Mouse (Mus musculus) thymus, adult 2 months (tissue): ENCODE results near the gene Ccnjl. TPM values are rescaled to one million over a fixed set of nuclear protein-coding genes. Genes with fewer than 3 reads are reported as not detected.

Experiments used
- DNase-seq: peaks from one replicate; pipeline ENCODE4 v3.0.0; 2021
- H3K27ac ChIP-seq: fragments of 200-500 bp; 2 replicates; pipeline ENCODE4 v1.5.1; 2012; ENCODE audit warnings: low read length, control low read depth; ENCODE audit not compliant: control insufficient read depth, insufficient read depth
- H3K27me3 ChIP-seq: fragments of 200-500 bp; 2 replicates; pipeline ENCODE4 v1.6.1; 2012; ENCODE audit warnings: mild to moderate bottlenecking, low read length, moderate library complexity, mixed read lengths; ENCODE audit not compliant: control insufficient read depth, insufficient read depth
- H3K36me3 ChIP-seq: fragments of 200-500 bp; 2 replicates; pipeline ENCODE4 v1.6.1; 2012; ENCODE audit warnings: mild to moderate bottlenecking, low read length, moderate library complexity; ENCODE audit not compliant: control insufficient read depth, insufficient read depth
- H3K4me1 ChIP-seq: fragments of 200-500 bp; replicated peaks from 2 replicates; pipeline ENCODE4 v1.6.1; 2012; ENCODE audit warnings: low read length; ENCODE audit not compliant: control insufficient read depth, insufficient read depth
- H3K4me3 ChIP-seq: fragments of 200-500 bp; 2 replicates; pipeline ENCODE4 v1.5.1; 2012; ENCODE audit warnings: mild to moderate bottlenecking, low read length, control low read depth, moderate library complexity; ENCODE audit not compliant: control insufficient read depth, insufficient read depth
- CTCF ChIP-seq: fragments of 200-500 bp; IDR thresholded peaks from 2 replicates; pipeline ENCODE4 v1.5.1; 2012; ENCODE audit warnings: mild to moderate bottlenecking, control low read depth, low read length, moderate library complexity, borderline replicate concordance; ENCODE audit not compliant: control insufficient read depth, poor library complexity, insufficient read depth; ENCODE audit errors: extremely low read depth
- POLR2A ChIP-seq: fragments of 200-500 bp; IDR thresholded peaks from 2 replicates; pipeline ENCODE4 v1.6.1; 2012; ENCODE audit warnings: mild to moderate bottlenecking, low read length, control low read depth, moderate library complexity; ENCODE audit not compliant: control insufficient read depth, poor library complexity, insufficient read depth; ENCODE audit errors: extremely low read depth
- WGBS: fragments of 180-500 bp; shearing (Covaris S2); methylation state at CpG from one replicate; pipeline ENCODE4 v1.1.7; 2018; 5-methylcytosine and 5-hydroxymethylcytosine counted together
- polyA plus RNA-seq: library from polyadenylated mRNA; depleted of rRNA; stranded (reverse); fragments of >200 nt; gene quantifications from 2 replicates; pipeline ENCODE4 v1.2.3, GENCODE M21; 2012

The Ccnjl gene
- polyA plus RNA-seq, 1 experiment: 9.4 TPM

DNA sequence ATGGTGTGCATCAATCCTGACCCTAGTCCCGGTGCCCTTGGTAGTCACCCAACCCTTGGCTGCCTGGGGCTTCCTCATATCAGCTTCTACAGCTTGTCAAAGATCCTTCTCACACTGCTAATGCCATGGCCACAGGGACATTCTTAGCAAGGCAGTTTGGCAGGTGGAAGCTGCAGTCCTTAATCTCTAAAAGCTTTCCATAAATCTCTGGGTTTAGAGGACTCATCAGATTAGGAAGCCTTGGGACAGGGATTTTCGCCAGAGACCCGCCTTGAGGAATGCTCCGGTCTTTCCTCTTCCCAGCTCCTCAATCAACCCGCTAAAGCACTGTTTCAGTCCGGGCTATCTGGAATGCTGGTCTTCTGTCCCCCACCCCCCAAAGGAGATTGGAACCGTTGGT, 16.2 kb downstream of the Ccnjl start:
- no peak for TF ChIP-seq CTCF
- no peak for TF ChIP-seq POLR2A
- Histone ChIP-seq H3K27me3 (no peaks in the 10 kb centered on the region), H3K4me1 (peaks cover 21% of the 10 kb centered on the region), H3K27ac (no peak overlapping the region), H3K4me3 (no peak overlapping the region), H3K36me3 (no peaks in the 10 kb centered on the region)
- no peak for DNase-seq
- 91% methylated on average over 7 of the region's 7 CpGs for WGBS

DNA sequence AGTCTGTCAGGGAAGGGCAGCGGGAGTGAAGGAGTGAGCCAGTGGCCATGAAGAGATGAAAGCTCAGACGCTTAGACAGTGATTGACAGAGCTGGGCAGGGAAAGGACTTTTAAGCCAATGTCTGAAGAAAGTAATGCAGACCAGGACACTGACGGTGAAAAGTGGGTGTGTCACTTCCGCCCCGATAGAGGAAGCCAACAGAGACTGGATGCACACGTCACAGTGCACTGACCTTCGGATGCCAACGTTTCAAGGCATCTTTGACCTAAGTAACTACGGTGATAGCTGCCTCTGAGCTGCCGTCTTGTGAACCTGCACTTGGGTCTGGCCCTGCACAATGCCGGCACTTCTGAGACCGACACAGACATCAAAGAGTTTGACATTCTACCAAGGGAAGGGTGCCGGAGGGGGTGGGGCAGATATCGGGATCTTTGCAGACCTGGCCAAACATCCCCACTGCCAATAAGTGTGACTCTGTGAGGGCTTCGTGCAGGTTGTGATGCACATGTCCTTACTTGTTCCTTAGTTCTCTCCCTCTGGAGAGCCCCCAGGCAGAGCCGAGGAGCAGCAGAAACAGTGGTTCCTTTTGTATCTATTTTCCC, 17.4 kb downstream of the Ccnjl start:
- peaks cover 21% of the 10 kb centered on the region for H3K4me1 ChIP-seq
- 93% methylated on average over 16 of the region's 16 CpGs for WGBS
- no peak overlapping the region for H3K27ac ChIP-seq
- no peak overlapping the region for H3K4me3 ChIP-seq
- TF ChIP-seq CTCF: no peak
- H3K27me3 ChIP-seq: no peaks in the 10 kb centered on the region
- DNase-seq: no peak
- no peaks in the 10 kb centered on the region for H3K36me3 ChIP-seq

DNA sequence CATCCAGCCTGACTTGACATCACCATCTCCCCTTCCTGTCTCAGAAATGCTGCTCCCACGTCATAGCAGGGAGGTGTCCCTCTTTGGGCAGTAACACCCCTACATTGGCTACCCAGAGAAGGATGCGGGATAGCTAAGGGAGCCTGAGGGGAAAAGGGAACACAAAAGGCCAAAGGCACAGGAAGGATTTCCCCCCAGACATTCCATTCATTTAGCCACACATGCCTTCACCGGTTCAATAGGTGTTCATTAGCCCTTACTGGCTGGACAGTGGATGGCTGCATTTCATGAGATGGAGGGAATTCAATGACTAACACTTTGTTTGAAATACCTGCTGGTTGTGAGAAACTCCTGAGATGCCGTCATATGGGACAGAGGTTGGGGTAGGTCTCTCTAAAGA, 18.1 kb downstream of the Ccnjl start:
- Histone ChIP-seq H3K4me3 (no peak overlapping the region), H3K27me3 (no peaks in the 10 kb centered on the region), H3K27ac (no peak overlapping the region), H3K36me3 (no peaks in the 10 kb centered on the region), H3K4me1 (peaks cover 21% of the 10 kb centered on the region)
- DNase-seq: no peak
- no peak for TF ChIP-seq POLR2A
- no peak for TF ChIP-seq CTCF
- 96% methylated on average over 4 of the region's 4 CpGs for WGBS

DNA sequence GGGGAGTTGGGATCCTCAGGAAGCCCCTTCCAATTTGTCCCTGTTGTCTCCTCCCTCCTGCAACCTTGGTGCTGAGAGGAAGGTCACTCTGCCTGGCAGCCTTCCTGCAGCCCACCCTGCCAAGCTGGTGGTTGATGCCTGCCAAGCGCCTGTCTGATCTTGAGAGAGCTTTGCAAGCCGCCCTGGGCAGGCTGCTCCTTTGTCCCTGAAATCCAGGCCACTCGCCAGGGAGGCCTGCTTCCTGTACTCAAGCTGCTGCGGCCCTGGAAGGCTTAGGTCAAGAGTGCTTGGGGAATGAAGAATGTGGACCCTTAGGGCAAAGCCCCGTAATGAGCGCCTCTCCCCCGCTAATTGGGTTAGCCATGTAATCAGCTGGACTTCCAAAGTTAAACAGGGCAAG, 19.6 kb downstream of the Ccnjl start:
- H3K27me3 ChIP-seq: no peaks in the 10 kb centered on the region
- H3K27ac ChIP-seq: no peak overlapping the region
- H3K36me3 ChIP-seq: no peaks in the 10 kb centered on the region
- H3K4me3 ChIP-seq: no peak overlapping the region
- 97% methylated on average over 7 of the region's 7 CpGs for WGBS
- peaks cover 21% of the 10 kb centered on the region for H3K4me1 ChIP-seq
- TF ChIP-seq CTCF (no peak), POLR2A (no peak)
- no peak for DNase-seq

DNA sequence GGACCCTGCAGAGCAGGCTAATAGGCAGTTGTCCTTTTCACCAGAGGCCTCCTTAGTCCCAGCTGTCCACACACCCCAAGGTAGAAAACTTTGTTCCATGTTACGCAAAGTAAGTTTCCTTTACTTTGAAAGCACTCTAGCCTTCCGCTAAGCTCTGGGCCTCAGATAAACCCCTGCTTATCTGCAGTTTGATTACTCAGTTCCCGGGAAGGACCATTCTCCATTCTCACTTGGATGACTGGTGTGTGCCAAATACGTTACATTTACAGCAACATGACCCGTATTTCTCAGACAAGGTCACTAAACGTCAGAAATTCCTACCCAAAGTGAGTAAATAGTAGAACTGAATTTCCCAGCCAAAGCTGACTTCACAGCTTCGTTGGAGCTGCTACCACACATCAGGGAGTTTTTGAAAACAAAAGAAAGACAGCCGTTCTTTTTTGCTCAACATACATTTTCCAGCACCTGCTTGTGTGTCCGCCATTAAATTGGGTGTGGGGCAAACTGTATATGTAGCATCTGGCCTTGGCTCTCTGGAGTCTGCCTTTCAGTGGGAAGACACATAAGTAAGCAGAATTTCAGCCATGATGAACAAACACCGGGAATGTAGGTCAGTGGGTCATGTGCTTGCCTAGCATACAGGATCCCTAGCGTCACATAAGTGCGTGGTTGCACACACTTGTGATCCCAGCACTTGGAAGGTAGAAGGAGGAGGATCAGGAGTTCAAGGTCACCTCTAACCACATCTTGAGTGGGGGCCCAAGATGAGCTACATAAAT, 20.3 kb downstream of the Ccnjl start:
- Histone ChIP-seq H3K27me3 (no peaks in the 10 kb centered on the region), H3K4me3 (no peak overlapping the region), H3K27ac (no peak overlapping the region), H3K36me3 (no peaks in the 10 kb centered on the region), H3K4me1 (peaks cover 14% of the 10 kb centered on the region)
- TF ChIP-seq CTCF: no peak
- TF ChIP-seq POLR2A: no peak
- DNase-seq: no peak
- WGBS: 92% methylated on average over 12 of the region's 12 CpGs

DNA sequence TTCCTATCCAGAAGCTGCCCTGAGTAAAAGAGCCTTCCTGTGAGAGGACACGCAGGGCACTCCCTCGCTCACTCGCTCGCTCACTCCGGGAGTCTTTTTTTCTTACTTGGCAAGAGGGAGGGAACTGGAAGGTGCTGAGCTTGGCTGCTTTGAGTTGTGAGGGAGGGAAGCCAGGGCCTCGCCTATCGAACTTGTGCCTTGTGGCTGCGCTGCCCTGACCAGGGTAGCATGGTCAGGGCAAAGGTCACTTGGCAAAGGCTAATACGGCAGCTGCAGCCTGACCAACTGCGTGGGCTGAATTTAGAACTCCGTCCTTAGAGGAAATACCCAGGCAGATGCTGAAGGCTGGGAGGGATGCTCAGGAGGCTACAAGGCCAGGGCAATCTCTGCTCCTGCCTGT, 21.1 kb downstream of the Ccnjl start:
- no peak overlapping the region for H3K4me3 ChIP-seq
- TF ChIP-seq CTCF (no peak), POLR2A (no peak)
- no peaks in the 10 kb centered on the region for H3K36me3 ChIP-seq
- H3K27ac ChIP-seq: no peak overlapping the region
- H3K27me3 ChIP-seq: no peaks in the 10 kb centered on the region
- H3K4me1 ChIP-seq: peaks cover 7% of the 10 kb centered on the region; the same call in 1 of the 2 replicates
- 89% methylated on average over 11 of the region's 11 CpGs for WGBS
- DNase-seq: no peak
